Mouse (Mus musculus) B cell, adult 2 months (primary cell): ENCODE measurements at regions not wholly inside any gene's neighbourhood (a gene's known extent, or its start where the extent isn't known, plus 50 kb on each side); places are given as distances from the start of the nearest gene placed in this dataset.

ENCODE experiments used
- DNase-seq, 2 experiments: peaks; one replicate each; pipeline ENCODE4 v3.0.0; 2022

- DNase-seq: no peak
Measured at GRCm38 (mm10) chr3:66515773-66516406, 219.3 kb upstream of the Veph1 start.

- DNase-seq: no peak
Measured at GRCm38 (mm10) chr3:66514587-66514986, 217.9 kb upstream of the Veph1 start.

GRCm38 (mm10) chr3:66512408-66512807, 215.8 kb upstream of the Veph1 start:
- no peak for DNase-seq

GRCm38 (mm10) chr3:66510455-66510854, 213.8 kb upstream of the Veph1 start:
- no peak for DNase-seq

- DNase-seq: no peak
Measured at GRCm38 (mm10) chr3:66506125-66506524, 209.5 kb upstream of the Veph1 start.

- no peak for DNase-seq
Measured at GRCm38 (mm10) chr3:66505476-66506076, 208.9 kb upstream of the Veph1 start.

- DNase-seq: no peak
Measured at GRCm38 (mm10) chr3:66504717-66505116, 208.1 kb upstream of the Veph1 start.

GRCm38 (mm10) chr3:66503615-66504014, 207.0 kb upstream of the Veph1 start:
- no peak for DNase-seq

- no peak for DNase-seq
Measured at GRCm38 (mm10) chr3:66501865-66502264, 205.2 kb upstream of the Veph1 start.

GRCm38 (mm10) chr3:66494442-66495113, 197.9 kb upstream of the Veph1 start:
- no peak for DNase-seq

GRCm38 (mm10) chr3:66490696-66491357, 194.2 kb upstream of the Veph1 start:
- no peak for DNase-seq

GRCm38 (mm10) chr3:66488724-66489123, 192.1 kb upstream of the Veph1 start:
- no peak for DNase-seq

- DNase-seq: no peak
Measured at GRCm38 (mm10) chr3:66486658-66487057, 190.0 kb upstream of the Veph1 start.

GRCm38 (mm10) chr3:66486184-66486583, 189.5 kb upstream of the Veph1 start:
- no peak for DNase-seq

GRCm38 (mm10) chr3:66480718-66481117, 184.1 kb upstream of the Veph1 start:
- DNase-seq: no peak

GRCm38 (mm10) chr3:66479266-66479665, 182.6 kb upstream of the Veph1 start:
- DNase-seq: no peak

- DNase-seq: no peak
Measured at GRCm38 (mm10) chr3:66466321-66466720, 169.7 kb upstream of the Veph1 start.

- DNase-seq: no peak
Measured at GRCm38 (mm10) chr3:66465371-66465770, 168.7 kb upstream of the Veph1 start.

GRCm38 (mm10) chr3:66462341-66462740, 165.7 kb upstream of the Veph1 start:
- no peak for DNase-seq

- DNase-seq: no peak
Measured at GRCm38 (mm10) chr3:66446274-66447159, 149.9 kb upstream of the Veph1 start.

- no peak for DNase-seq
Measured at GRCm38 (mm10) chr3:66433216-66433615, 136.6 kb upstream of the Veph1 start.

GRCm38 (mm10) chr3:66430187-66430586, 133.6 kb upstream of the Veph1 start:
- no peak for DNase-seq
